Mouse (Mus musculus) lung, postnatal 0 days (tissue): ENCODE data around the gene Abhd12. TPM values are rescaled to one million over a fixed set of nuclear protein-coding genes. Genes with fewer than 3 reads are reported as not detected.
"Not testable (repeated sequence)": the region's sequence is repeated elsewhere in the genome, so short reads cannot be mapped to it uniquely, and the experiment has no call there.

ENCODE experiments used
- ATAC-seq: fragments of 200-750 bp; cut with Nextera tagmentation; 2 replicates; pipeline ENCODE4 v1.8.0; 2017; ENCODE audit warnings: moderate library complexity
- DNase-seq: peaks from one replicate; pipeline ENCODE4 v3.0.0-alpha.2; 2016; ENCODE audit warnings: low spot score
- H3K27ac ChIP-seq: fragments of 300-500 bp; sonication (generic); 2 replicates; pipeline ENCODE4 v1.5.1; 2014; ENCODE audit warnings: antibody characterized with exemption, mild to moderate bottlenecking, low read length, mixed read lengths
- H3K27me3 ChIP-seq: fragments of 300-500 bp; sonication (generic); replicated peaks from 2 replicates; pipeline ENCODE4 v1.6.1; 2014; ENCODE audit warnings: low read length, mixed read lengths; ENCODE audit not compliant: insufficient read depth
- H3K36me3 ChIP-seq: fragments of 300-500 bp; sonication (generic); 2 replicates; pipeline ENCODE4 v1.6.1; 2014; ENCODE audit warnings: low read length, mixed read lengths; ENCODE audit not compliant: insufficient read depth
- H3K4me1 ChIP-seq: fragments of 300-500 bp; sonication (generic); 2 replicates; pipeline ENCODE4 v1.6.1; 2014; ENCODE audit warnings: antibody characterized with exemption, low read depth, low read length, mixed read lengths; ENCODE audit not compliant: insufficient read depth
- H3K4me2 ChIP-seq: fragments of 300-500 bp; sonication (generic); replicated peaks from 2 replicates; pipeline ENCODE4 v1.6.1; 2014; ENCODE audit warnings: low read depth, mild to moderate bottlenecking, low read length, moderate library complexity, mixed read lengths
- H3K4me3 ChIP-seq: fragments of 300-500 bp; sonication (generic); 2 replicates; pipeline ENCODE4 v1.5.1; 2014; ENCODE audit warnings: low read depth, low read length
- H3K9ac ChIP-seq: fragments of 300-500 bp; sonication (generic); replicated peaks from 2 replicates; pipeline ENCODE4 v1.6.1; 2014; ENCODE audit warnings: low read depth, mild to moderate bottlenecking
- H3K9me3 ChIP-seq: fragments of 300-500 bp; sonication (generic); 2 replicates; pipeline ENCODE4 v1.6.1; 2016; ENCODE audit warnings: low read length, mixed read lengths
- CTCF ChIP-seq: IDR thresholded peaks from 2 replicates; pipeline ENCODE4 v1.5.1; 2016; ENCODE audit warnings: antibody characterized with exemption, mild to moderate bottlenecking
- EP300 ChIP-seq: IDR thresholded peaks from 2 replicates; pipeline ENCODE4 v1.6.1; 2016; ENCODE audit warnings: antibody characterized with exemption, mild to moderate bottlenecking, control low read depth
- WGBS: fragments of 180-500 bp; shearing (Covaris S2); extraction: QIAGEN DNeasy Blood & Tissue Kit; methylation state at CpG from one replicate; pipeline ENCODE4 v1.1.7; 2014; 5-methylcytosine and 5-hydroxymethylcytosine counted together
- polyA plus RNA-seq: library from polyadenylated mRNA; unstranded; fragments of >200 nt; fragmentation: Nextera tagmentation; extraction: Ambion mirVana; gene quantifications from 2 replicates; pipeline ENCODE4 v1.2.1, GENCODE M21; 2015

Abhd12 gene
- 56.5 and 57.3 TPM in 2 replicates for polyA plus RNA-seq

- H3K4me2 ChIP-seq: peak within 1 kb of the TSS; percentile 97
- WGBS: under 1% methylated on average over 49 of the region's 72 CpGs
- H3K36me3 ChIP-seq: no peaks in the 10 kb centered on the region
- H3K4me1 ChIP-seq: no peaks in the 10 kb centered on the region; the same call in 1 of the 2 replicates
- H3K4me3 ChIP-seq: peak within 1 kb of the TSS; percentile 81
- TF ChIP-seq CTCF: peak; percentile 24
- no peak for TF ChIP-seq EP300
- peak within 1 kb of the TSS; percentile 78 for H3K9ac ChIP-seq
- DNase-seq (peak; percentile 98), ATAC-seq (peak; percentile 98)
- peak within 1 kb of the TSS; percentile 94 for H3K27ac ChIP-seq
- no peaks in the 10 kb centered on the region for H3K9me3 ChIP-seq
- no peaks in the 10 kb centered on the region for H3K27me3 ChIP-seq
Measured at GRCm38 (mm10) chr2:150904272-150904935, at the start of gene Abhd12. Gene Abhd12 (minus strand): TSS chr2:150904741.

GRCm38 (mm10) chr2:150951201-150951600 is 46.7 kb upstream of the Abhd12 start:
- H3K4me1 ChIP-seq: no peaks in the 10 kb centered on the region
- no peaks in the 10 kb centered on the region for H3K9me3 ChIP-seq
- TF ChIP-seq EP300 (no peak), CTCF (no peak)
- no peaks in the 10 kb centered on the region for H3K36me3 ChIP-seq
- no peak for DNase-seq
- 67% methylated on average over 2 of the region's 2 CpGs for WGBS
- no peaks in the 10 kb centered on the region for H3K27me3 ChIP-seq
- H3K4me2 ChIP-seq: no peak overlapping the region
- no peak overlapping the region for H3K9ac ChIP-seq
- no peak for ATAC-seq
- no peak overlapping the region for H3K4me3 ChIP-seq
- no peak overlapping the region for H3K27ac ChIP-seq

- TF ChIP-seq CTCF: no peak
- no peak for TF ChIP-seq EP300
- H3K27ac ChIP-seq: no peak overlapping the region
- no peak overlapping the region for H3K4me2 ChIP-seq
- H3K9ac ChIP-seq: no peak overlapping the region
- no peaks in the 10 kb centered on the region for H3K4me1 ChIP-seq
- no peaks in the 10 kb centered on the region for H3K27me3 ChIP-seq
- no peak for ATAC-seq
- no peaks in the 10 kb centered on the region for H3K9me3 ChIP-seq
- no peak for DNase-seq
- no peak overlapping the region for H3K4me3 ChIP-seq
- no peaks in the 10 kb centered on the region for H3K36me3 ChIP-seq
- 89% methylated on average over 6 of the region's 6 CpGs for WGBS
Measured at GRCm38 (mm10) chr2:150950056-150950455, 45.5 kb upstream of the Abhd12 start.

GRCm38 (mm10) chr2:150949652-150950051 is 45.1 kb upstream of the Abhd12 start:
- no peak overlapping the region for H3K4me3 ChIP-seq
- 93% methylated on average over 3 of the region's 3 CpGs for WGBS
- no peak for TF ChIP-seq EP300
- TF ChIP-seq CTCF: no peak
- no peak overlapping the region for H3K27ac ChIP-seq
- no peak overlapping the region for H3K9ac ChIP-seq
- H3K9me3 ChIP-seq: no peaks in the 10 kb centered on the region
- H3K27me3 ChIP-seq: no peaks in the 10 kb centered on the region
- ATAC-seq (no peak), DNase-seq (no peak)
- no peak overlapping the region for H3K4me2 ChIP-seq
- no peaks in the 10 kb centered on the region for H3K4me1 ChIP-seq
- no peaks in the 10 kb centered on the region for H3K36me3 ChIP-seq

GRCm38 (mm10) chr2:150948786-150949185 is 44.2 kb upstream of the Abhd12 start:
- no peak overlapping the region for H3K9ac ChIP-seq
- no peak overlapping the region for H3K4me2 ChIP-seq
- no peak for ATAC-seq
- H3K4me1 ChIP-seq: no peaks in the 10 kb centered on the region
- H3K27ac ChIP-seq: no peak overlapping the region
- TF ChIP-seq EP300 (no peak), CTCF (no peak)
- no peak overlapping the region for H3K4me3 ChIP-seq
- no peak for DNase-seq
- no peaks in the 10 kb centered on the region for H3K36me3 ChIP-seq
- no peaks in the 10 kb centered on the region for H3K27me3 ChIP-seq
- H3K9me3 ChIP-seq: no peaks in the 10 kb centered on the region
- 71% methylated on average over 5 of the region's 5 CpGs for WGBS

GRCm38 (mm10) chr2:150947880-150948611 is 43.5 kb upstream of the Abhd12 start:
- H3K36me3 ChIP-seq, H3K4me3 ChIP-seq, DNase-seq, H3K4me2 ChIP-seq, H3K27ac ChIP-seq, H3K27me3 ChIP-seq, H3K9me3 ChIP-seq, H3K4me1 ChIP-seq, H3K9ac ChIP-seq, ATAC-seq: not testable (repeated sequence)
- WGBS: 83% methylated on average over 12 of the region's 12 CpGs

- not testable (repeated sequence) for H3K9me3 ChIP-seq, DNase-seq, H3K27ac ChIP-seq, H3K36me3 ChIP-seq, H3K4me1 ChIP-seq, H3K4me3 ChIP-seq, H3K9ac ChIP-seq, ATAC-seq, H3K27me3 ChIP-seq, H3K4me2 ChIP-seq
- WGBS: 88% methylated on average over 5 of the region's 5 CpGs
Measured at GRCm38 (mm10) chr2:150947341-150947740, 42.8 kb upstream of the Abhd12 start.
